Mouse (Mus musculus) ovary, adult 2 months (tissue): ENCODE measurements around the gene Papss1. TPM values are rescaled to one million over a fixed set of nuclear protein-coding genes. Genes with fewer than 3 reads are reported as not detected.

Experiments
- polyA plus RNA-seq: library from polyadenylated mRNA; depleted of rRNA; stranded (reverse); fragments of >200 nt; gene quantifications from 2 replicates; pipeline ENCODE4 v1.2.3, GENCODE M21; 2012; rRNA removed

The Papss1 gene
- 41.6 and 44.0 TPM in 2 replicates for polyA plus RNA-seq

DNA sequence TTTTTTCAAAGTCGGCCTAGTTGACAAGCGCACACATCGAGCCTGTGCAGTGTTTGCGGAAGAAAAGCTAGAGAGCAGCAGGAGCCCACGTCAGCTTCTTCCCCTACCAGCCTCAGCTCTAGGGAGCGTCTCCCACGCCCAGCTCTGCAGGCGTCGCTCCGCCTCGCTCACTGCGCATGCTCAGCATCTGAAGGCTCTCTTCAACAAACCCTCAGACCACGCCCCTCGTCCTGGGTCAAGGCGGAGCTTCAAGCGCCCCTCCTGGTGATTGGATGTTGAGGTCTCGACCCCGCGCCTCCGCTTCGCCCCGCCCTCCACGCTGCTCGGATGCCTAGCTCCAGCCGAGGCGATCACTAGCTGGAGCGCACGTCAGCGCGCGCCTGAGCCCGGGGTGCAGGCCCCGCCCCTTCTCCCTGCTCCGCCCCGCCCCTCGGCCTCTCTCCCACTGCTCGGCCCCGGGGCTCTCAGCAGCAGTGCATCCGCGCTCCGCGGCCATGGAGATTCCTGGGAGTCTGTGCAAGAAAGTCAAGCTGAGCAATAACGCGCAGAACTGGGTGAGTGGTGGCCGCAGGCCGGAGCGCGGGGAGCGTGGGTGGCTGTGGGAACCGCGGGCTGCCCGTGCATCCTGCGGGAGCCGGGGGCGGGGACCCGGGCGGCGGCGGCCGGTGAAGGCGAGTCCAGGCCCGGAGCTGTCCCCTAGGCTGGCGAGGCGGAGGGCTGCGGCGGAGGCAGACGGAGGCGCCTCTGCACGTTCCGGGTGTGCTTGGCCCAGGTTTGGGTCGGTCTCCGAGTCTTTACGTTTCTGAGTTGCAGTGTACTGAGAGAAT is at the start of gene Papss1:
Gene Papss1, plus strand, starts transcription at position 339 of the 827 bp plus-strand sequence.

Other genes starting within 250 kb of the Papss1 start
- 6.1 and 6.8 TPM in 2 replicates for gene Sgms2, start 73.4 kb upstream of the Papss1 start, polyA plus RNA-seq